Mouse (Mus musculus) heart, embryonic 12.5 days (tissue): ENCODE measurements at regions not wholly inside any gene's neighbourhood (a gene's known extent, or its start where the extent isn't known, plus 50 kb on each side); places are given as distances from the start of the nearest gene placed in this dataset.

Experiments
- ATAC-seq: fragments of 200-750 bp; cut with Nextera tagmentation; 2 replicates; pipeline ENCODE4 v1.8.0; 2017; ENCODE audit warnings: moderate TSS enrichment, moderate library complexity; ENCODE audit not compliant: insufficient number of reproducible peaks, low FRiP score
- H3K27ac ChIP-seq: fragments of 300-500 bp; sonication (generic); 2 replicates; pipeline ENCODE4 v1.5.1; 2016; ENCODE audit warnings: mild to moderate bottlenecking, moderate library complexity; ENCODE audit not compliant: poor library complexity, severe bottlenecking
- H3K27me3 ChIP-seq: fragments of 300-500 bp; sonication (generic); replicated peaks from 2 replicates; pipeline ENCODE4 v1.6.1; 2016; ENCODE audit warnings: mild to moderate bottlenecking, moderate library complexity
- H3K36me3 ChIP-seq: fragments of 300-500 bp; sonication (generic); 2 replicates; pipeline ENCODE4 v1.6.1; 2016; ENCODE audit warnings: mild to moderate bottlenecking, moderate library complexity
- H3K4me1 ChIP-seq: fragments of 300-500 bp; sonication (generic); replicated peaks from 2 replicates; pipeline ENCODE4 v1.6.1; 2016; ENCODE audit warnings: mild to moderate bottlenecking
- H3K4me2 ChIP-seq: fragments of 300-500 bp; sonication (generic); 2 replicates; pipeline ENCODE4 v1.6.1; 2016; ENCODE audit warnings: mild to moderate bottlenecking, moderate library complexity
- H3K4me3 ChIP-seq: fragments of 300-500 bp; sonication (generic); 2 replicates; pipeline ENCODE4 v1.5.1; 2016; ENCODE audit warnings: mild to moderate bottlenecking
- H3K9ac ChIP-seq: fragments of 300-500 bp; sonication (generic); 2 replicates; pipeline ENCODE4 v1.6.1; 2016; ENCODE audit warnings: mild to moderate bottlenecking, moderate library complexity
- H3K9me3 ChIP-seq: fragments of 300-500 bp; sonication (generic); replicated peaks from 2 replicates; pipeline ENCODE4 v1.6.1; 2016; ENCODE audit warnings: mild to moderate bottlenecking, moderate library complexity
- WGBS: fragments of 180-500 bp; shearing (Covaris S2); methylation state at CpG from one replicate; pipeline ENCODE4 v1.1.7; 2016; 5-methylcytosine and 5-hydroxymethylcytosine counted together

- WGBS = 68% methylated on average over 10 of the region's 10 CpGs
- H3K27ac ChIP-seq = no peak overlapping the region
Observed at GRCm38 (mm10) chr13:60455863-60456551, 145.7 kb upstream of the Dapk1 start.

GRCm38 (mm10) chr13:60457277-60457676 lies 144.5 kb upstream of the Dapk1 start:
- ATAC-seq = no peak
- H3K27ac ChIP-seq = no peak overlapping the region

More at GRCm38 (mm10) chr13:60455863-60456551, 145.7 kb upstream of the Dapk1 start:
- Histone ChIP-seq H3K27me3 (no peaks in the 10 kb centered on the region), H3K4me3 (no peak overlapping the region), H3K4me2 (no peak overlapping the region), H3K36me3 (no peaks in the 10 kb centered on the region), H3K9me3 (no peaks in the 10 kb centered on the region), H3K4me1 (peaks cover 22% of the 10 kb centered on the region), H3K9ac (no peak overlapping the region)
- no peak for ATAC-seq

GRCm38 (mm10) chr13:60459002-60459401 lies 142.7 kb upstream of the Dapk1 start:
- ATAC-seq = no peak
- Histone ChIP-seq H3K9me3 (no peaks in the 10 kb centered on the region), H3K27me3 (no peaks in the 10 kb centered on the region), H3K4me1 (peaks cover 22% of the 10 kb centered on the region), H3K4me3 (no peak overlapping the region), H3K9ac (no peak overlapping the region), H3K4me2 (no peak overlapping the region), H3K27ac (no peak overlapping the region), H3K36me3 (no peaks in the 10 kb centered on the region)
- 77% methylated on average over 5 of the region's 5 CpGs for WGBS

More at GRCm38 (mm10) chr13:60457277-60457676, 144.5 kb upstream of the Dapk1 start:
- Histone ChIP-seq H3K27me3 (no peaks in the 10 kb centered on the region), H3K9ac (no peak overlapping the region), H3K9me3 (no peaks in the 10 kb centered on the region), H3K4me1 (peaks cover 22% of the 10 kb centered on the region), H3K4me2 (no peak overlapping the region), H3K36me3 (no peaks in the 10 kb centered on the region), H3K4me3 (no peak overlapping the region)
- WGBS = 69% methylated on average over 10 of the region's 10 CpGs

DNA sequence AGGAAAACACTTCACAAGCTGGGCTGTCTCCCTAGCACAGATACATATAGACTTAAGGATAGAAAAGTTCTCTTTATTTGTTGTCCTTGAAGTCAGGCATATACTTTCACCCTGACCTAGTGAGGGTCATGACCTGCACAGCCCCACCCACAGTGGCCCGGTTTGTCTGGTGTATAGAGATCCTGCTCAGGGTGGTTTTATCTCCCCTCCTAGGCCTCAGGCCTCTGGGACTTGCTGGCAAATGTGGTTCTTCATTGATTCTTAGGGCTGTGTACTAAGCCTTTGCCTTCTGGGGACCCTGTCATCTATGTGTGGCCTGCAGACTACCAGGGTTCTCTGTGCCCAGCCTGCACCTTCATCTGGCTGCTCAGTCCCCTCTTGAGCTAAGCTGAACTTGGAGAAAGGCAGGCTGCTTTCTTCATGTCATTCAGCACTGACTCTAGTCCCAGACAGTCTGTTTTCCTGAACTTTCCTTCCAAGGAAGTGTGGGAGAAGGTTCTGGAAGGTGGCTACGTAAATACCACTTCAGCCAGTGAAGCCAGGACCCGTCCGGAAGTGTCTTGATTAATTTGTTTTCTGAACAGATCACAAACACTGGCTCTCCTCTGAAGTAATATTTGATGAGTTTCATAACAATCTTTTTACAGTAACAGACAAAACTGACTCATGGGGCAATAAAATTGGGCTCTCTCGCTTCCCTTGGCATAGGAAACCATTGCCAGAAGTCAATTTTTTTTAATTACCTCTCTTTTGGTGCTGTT lies 135.0 kb upstream of the Dapk1 start:
- H3K4me3 ChIP-seq = no peak overlapping the region
- no peak overlapping the region for H3K27ac ChIP-seq
- no peaks in the 10 kb centered on the region for H3K9me3 ChIP-seq
- no peaks in the 10 kb centered on the region for H3K27me3 ChIP-seq
- H3K4me2 ChIP-seq = no peak overlapping the region
- ATAC-seq = no peak
- H3K4me1 ChIP-seq = no peaks in the 10 kb centered on the region; the same call in 1 of the 2 replicates
- no peak overlapping the region for H3K9ac ChIP-seq
- H3K36me3 ChIP-seq = no peaks in the 10 kb centered on the region
- WGBS = 77% methylated on average over 5 of the region's 5 CpGs

- Histone ChIP-seq H3K9me3 (no peaks in the 10 kb centered on the region), H3K27me3 (no peaks in the 10 kb centered on the region), H3K9ac (no peak overlapping the region), H3K4me2 (no peak overlapping the region), H3K4me1 (no peaks in the 10 kb centered on the region; the same call in 1 of the 2 replicates), H3K4me3 (no peak overlapping the region), H3K36me3 (no peaks in the 10 kb centered on the region), H3K27ac (no peak overlapping the region)
- WGBS = 25% methylated on average over 11 of the region's 11 CpGs
- ATAC-seq = no peak
Observed at GRCm38 (mm10) chr13:60467821-60468579, 133.7 kb upstream of the Dapk1 start.

GRCm38 (mm10) chr13:60470426-60471398 lies 131.0 kb upstream of the Dapk1 start:
- H3K27ac ChIP-seq = no peak overlapping the region
- no peak overlapping the region for H3K9ac ChIP-seq
- H3K9me3 ChIP-seq = no peaks in the 10 kb centered on the region
- H3K4me1 ChIP-seq = no peaks in the 10 kb centered on the region; the same call in 1 of the 2 replicates
- no peak for ATAC-seq
- H3K36me3 ChIP-seq = no peaks in the 10 kb centered on the region
- WGBS = 68% methylated on average over 17 of the region's 17 CpGs
- H3K4me3 ChIP-seq = no peak overlapping the region
- H3K27me3 ChIP-seq = no peaks in the 10 kb centered on the region
- no peak overlapping the region for H3K4me2 ChIP-seq

GRCm38 (mm10) chr13:60471602-60472001 lies 130.1 kb upstream of the Dapk1 start:
- H3K27ac ChIP-seq = no peak overlapping the region
- no peak overlapping the region for H3K4me3 ChIP-seq
- H3K4me2 ChIP-seq = no peak overlapping the region
- ATAC-seq = no peak
- H3K9ac ChIP-seq = no peak overlapping the region
- H3K27me3 ChIP-seq = 0 out of 2 replicates have a peak, but pooled peaks cover 3% of the 10 kb centered on the region
- no peaks in the 10 kb centered on the region for H3K9me3 ChIP-seq
- no peaks in the 10 kb centered on the region; the same call in 1 of the 2 replicates for H3K4me1 ChIP-seq
- no peaks in the 10 kb centered on the region for H3K36me3 ChIP-seq
- WGBS = 80% methylated on average over 5 of the region's 5 CpGs

DNA sequence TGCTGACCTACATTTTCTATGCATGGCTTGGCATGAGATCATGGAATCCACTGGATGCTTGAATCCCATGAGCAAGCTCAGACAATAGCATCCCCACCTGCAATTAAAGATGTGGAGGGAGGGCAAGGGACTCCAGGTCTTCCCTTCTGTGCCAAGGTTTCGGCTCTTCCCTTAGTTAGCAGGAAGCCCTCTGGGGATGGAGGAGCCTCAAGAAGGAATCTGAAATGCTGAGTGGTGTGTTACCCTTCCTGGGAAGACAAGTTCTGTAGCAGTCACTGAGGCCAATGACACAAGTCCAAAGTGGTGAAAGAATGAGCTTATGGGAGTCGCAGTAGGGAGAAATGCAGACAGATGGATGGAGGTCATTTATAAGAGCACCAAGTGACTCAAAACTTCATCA lies 125.4 kb upstream of the Dapk1 start:
- Histone ChIP-seq H3K9me3 (no peaks in the 10 kb centered on the region), H3K9ac (no peak overlapping the region), H3K4me3 (no peak overlapping the region), H3K27me3 (peaks cover 10% of the 10 kb centered on the region; the same call in 1 of the 2 replicates), H3K4me2 (no peak overlapping the region), H3K4me1 (peaks cover 11% of the 10 kb centered on the region), H3K27ac (no peak overlapping the region), H3K36me3 (no peaks in the 10 kb centered on the region)
- no peak for ATAC-seq
- 84% methylated on average over 2 of the region's 2 CpGs for WGBS

GRCm38 (mm10) chr13:60478301-60478700 lies 123.4 kb upstream of the Dapk1 start:
- ATAC-seq = no peak
- peaks cover 11% of the 10 kb centered on the region for H3K4me1 ChIP-seq
- H3K4me2 ChIP-seq = no peak overlapping the region
- no peaks in the 10 kb centered on the region for H3K9me3 ChIP-seq
- no peak overlapping the region for H3K4me3 ChIP-seq
- H3K27ac ChIP-seq = no peak overlapping the region
- no peaks in the 10 kb centered on the region for H3K36me3 ChIP-seq
- peaks cover 10% of the 10 kb centered on the region; the same call in 1 of the 2 replicates for H3K27me3 ChIP-seq
- WGBS = 74% methylated on average over 6 of the region's 6 CpGs
- H3K9ac ChIP-seq = no peak overlapping the region
